Comparison of ENCODE assay signal across 11 mouse cellular contexts in genomic region chr5:148756246-148756930, GRCm38 (mm10).
DNase-seq lines count a peak whose midpoint lies in the region; ATAC-seq and TF ChIP-seq lines count a peak whose summit lies in the region.
"Had no signal": no experiment of that assay in that cellular context is flagged by ENCODE, and none has a peak within 500 bp of the region (broad histone marks: within the 10 kb centered on the region; RNA-seq: fewer than 3 reads in every experiment).

No protein-coding gene starts in this region.

- CTCF ChIA-PET in Patski (lab: Charles Lee): interaction anchor here (0.7 to 7.1 kb wide), 9 partner anchors 17 to 207 kb away, joined by 3 to 87 read pairs (median 4); no protein-coding TSS in a partner anchor

- H3K4me2 ChIP-seq in kidney, embryonic 14.5 days (replicated peaks; ENCODE audit: low read depth, low read length): no peak overlapping the region
- H3K4me2 ChIP-seq: stomach, embryonic 15.5 days had no signal

- H3K36me3 ChIP-seq in kidney, embryonic 14.5 days (ENCODE audit: control insufficient read depth, insufficient read depth, low read length): no peaks in the 10 kb centered on the region
- H3K36me3 ChIP-seq in small intestine, adult 2 months (ENCODE audit: control insufficient read depth, insufficient read depth, low read length): no peaks in the 10 kb centered on the region
- H3K36me3 ChIP-seq: stomach, embryonic 15.5 days had no signal

- POLR2A ChIA-PET in Patski (lab: Charles Lee): interaction anchor here (0.6 to 1.7 kb wide), 3 partner anchors 19 to 114 kb away, joined by 3 to 5 read pairs (median 4); no protein-coding TSS in a partner anchor

- no peaks in the 10 kb centered on the region for H3K4me1 ChIP-seq in lung, adult 2 months (ENCODE audit: control insufficient read depth, insufficient read depth, low read length)
- peaks cover 29% of the 10 kb centered on the region for H3K4me1 ChIP-seq in kidney, embryonic 14.5 days (ENCODE audit: control insufficient read depth, insufficient read depth, low read length)
- H3K4me1 ChIP-seq in small intestine, adult 2 months (ENCODE audit: control insufficient read depth, insufficient read depth, insufficient read length, low read length): peaks cover 35% of the 10 kb centered on the region

- H3K27ac ChIP-seq in kidney, embryonic 14.5 days (ENCODE audit: low read depth, low read length): peak overlapping the region; percentile 91
- peak overlapping the region; percentile 90 for H3K27ac ChIP-seq in small intestine, adult 2 months (ENCODE audit: insufficient read depth, low read depth, low read length)
- H3K27ac ChIP-seq: macrophage; stomach, embryonic 15.5 days had no signal

- DNase-seq in lung, adult 2 months: no peak
- no peak for DNase-seq in lung, adult 18-20 months
- peak; percentile 77 for DNase-seq in Patski (ENCODE audit: low read depth, low spot score)
- no peak for DNase-seq in embryo, embryonic 10.5 days (ENCODE audit: low spot score)
- DNase-seq in frontal cortex, postnatal 14 days (ENCODE audit: low spot score in 2 of 2): no peak
- DNase-seq in spleen, adult 12 weeks (ENCODE audit: low spot score): no peak
- DNase-seq: gastrocnemius, postnatal 10 days had no signal

- no peak overlapping the region for H3K9ac ChIP-seq in kidney, embryonic 14.5 days (ENCODE audit: low read depth, low read length)
- H3K9ac ChIP-seq: stomach, embryonic 15.5 days had no signal

- no peaks in the 10 kb centered on the region; the same call in 1 of the 2 replicates for H3K9me3 ChIP-seq in kidney, embryonic 14.5 days (ENCODE audit: control insufficient read depth, low read length)
- H3K9me3 ChIP-seq: stomach, embryonic 15.5 days had no signal

- ATAC-seq in Patski: peak; percentile 52
- peak; percentile 74 for ATAC-seq in kidney, embryonic 14.5 days (ENCODE audit: low FRiP score, low TSS enrichment)

- peak; percentile 40 for TF ChIP-seq CTCF in lung, adult 2 months (IDR thresholded peaks at IDR 0.05; ENCODE audit: insufficient read depth, low read length)
- peak; percentile 94 for TF ChIP-seq CTCF in Patski (IDR thresholded peaks at IDR 0.05)
- TF ChIP-seq CTCF in small intestine, adult 2 months (IDR thresholded peaks at IDR 0.05; ENCODE audit: extremely low read depth, insufficient read length, insufficient replicate concordance, low read depth, low read length): peak; percentile 72; the same call in 1 of the 2 replicates

- 87% methylated on average over 16 of the region's 16 CpGs for WGBS in lung, adult 2 months
- WGBS in kidney, embryonic 14.5 days: 52% methylated on average over 16 of the region's 16 CpGs
- 86% methylated on average over 16 of the region's 16 CpGs for WGBS in small intestine, adult 2 months

- no peaks in the 10 kb centered on the region for H3K27me3 ChIP-seq in Patski
- no peaks in the 10 kb centered on the region for H3K27me3 ChIP-seq in kidney, embryonic 14.5 days (ENCODE audit: control insufficient read depth, insufficient read depth, low read length)
- H3K27me3 ChIP-seq in small intestine, adult 2 months (ENCODE audit: control insufficient read depth, insufficient read depth, low read length): no peaks in the 10 kb centered on the region
- H3K27me3 ChIP-seq: stomach, embryonic 15.5 days had no signal

- no peak for TF ChIP-seq POLR2A in lung, adult 2 months (IDR thresholded peaks at IDR 0.05; ENCODE audit: borderline replicate concordance, extremely low read depth, low read depth, low read length)
- TF ChIP-seq POLR2A in small intestine, adult 2 months (IDR thresholded peaks at IDR 0.05; ENCODE audit: low read depth, low read length): no peak

- no peak overlapping the region for H3K4me3 ChIP-seq in lung, adult 2 months (replicated peaks; ENCODE audit: extremely low read depth, low read depth, low read length)
- no peak overlapping the region for H3K4me3 ChIP-seq in kidney, embryonic 14.5 days (ENCODE audit: low read length)
- H3K4me3 ChIP-seq in small intestine, adult 2 months (ENCODE audit: low read depth, low read length): no peak overlapping the region
- H3K4me3 ChIP-seq: stomach, embryonic 15.5 days had no signal

- in situ Hi-C loops in Patski (cut with MboI; ENCODE audit: low pct_unique_long_range_greater_than_20kb): loop anchor here (5.0 kb wide), 2 partner anchors 36 to 204 kb away; partner anchors contain the start of gene Ubl3

Comparison
In these comparisons a context has a peak if more than half of its experiments do, and no peak if none do; other contexts are left out.
1. CTCF ChIP-seq: peak in every context shown above with its lines; median percentile 94 in Patski; 72 in small intestine, adult 2 months; 40 in lung, adult 2 months.